Mouse (Mus musculus) mesoderm, embryonic 11.5 days (tissue): ENCODE results near the gene Itga8.

Source experiments
- DNase-seq: peaks from one replicate; pipeline ENCODE4 v3.0.0-alpha.2; 2012; ENCODE audit warnings: low read depth, low spot score

Itga8 gene

GRCm38 (mm10) chr2:12301431-12302170 is at the start of gene Itga8:
Gene Itga8, minus strand, starts transcription at chr2:12301922.
- DNase-seq = peak; percentile 92

- DNase-seq = no peak
These were observed 47.2 kb upstream of the Itga8 start for GRCm38 (mm10) chr2:12348914-12349313.

GRCm38 (mm10) chr2:12331962-12332361 is 30.2 kb upstream of the Itga8 start:
- no peak for DNase-seq

GRCm38 (mm10) chr2:12329620-12330019 is 27.9 kb upstream of the Itga8 start:
- no peak for DNase-seq

- DNase-seq = peak; percentile 22
These were observed 27.3 kb upstream of the Itga8 start for GRCm38 (mm10) chr2:12329068-12329407.

- peak; percentile 49 for DNase-seq
These were observed 26.8 kb upstream of the Itga8 start for GRCm38 (mm10) chr2:12328355-12329067.

GRCm38 (mm10) chr2:12327691-12328354 is 26.1 kb upstream of the Itga8 start:
- DNase-seq = peak; percentile 20

GRCm38 (mm10) chr2:12327216-12327615 is 25.5 kb upstream of the Itga8 start:
- DNase-seq = peak; percentile 62

- DNase-seq = no peak
These were observed 24.1 kb upstream of the Itga8 start for GRCm38 (mm10) chr2:12325868-12326267.

- DNase-seq = no peak
These were observed 23.7 kb upstream of the Itga8 start for GRCm38 (mm10) chr2:12325417-12325816.

- DNase-seq = no peak
These were observed 19.2 kb upstream of the Itga8 start for GRCm38 (mm10) chr2:12320914-12321313.

GRCm38 (mm10) chr2:12318715-12319114 is 17.0 kb upstream of the Itga8 start:
- no peak for DNase-seq

- no peak for DNase-seq
These were observed 16.3 kb upstream of the Itga8 start for GRCm38 (mm10) chr2:12318036-12318435.

- DNase-seq = no peak
These were observed 15.6 kb upstream of the Itga8 start for GRCm38 (mm10) chr2:12317343-12317742.

GRCm38 (mm10) chr2:12316361-12316760 is 14.6 kb upstream of the Itga8 start:
- no peak for DNase-seq

GRCm38 (mm10) chr2:12314028-12314427 is 12.3 kb upstream of the Itga8 start:
- DNase-seq = no peak

GRCm38 (mm10) chr2:12308466-12308865 is 6.7 kb upstream of the Itga8 start:
- no peak for DNase-seq

- DNase-seq = no peak
These were observed 5.6 kb upstream of the Itga8 start for GRCm38 (mm10) chr2:12307311-12307710.

- DNase-seq = no peak
These were observed 3.4 kb upstream of the Itga8 start for GRCm38 (mm10) chr2:12305064-12305650.

GRCm38 (mm10) chr2:12300449-12301228 is 1.1 kb downstream of the Itga8 start:
- no peak for DNase-seq

- DNase-seq = no peak
These were observed 4.4 kb downstream of the Itga8 start for GRCm38 (mm10) chr2:12297287-12297686.
